Mouse (Mus musculus) spleen, postnatal 36 days (tissue): ENCODE measurements around the gene Otulinl.
A peak's percentile ranks its signal among the peaks of the same experiment; 100 is the strongest.

Experiments used
- DNase-seq, 2 experiments: peaks; one replicate each; pipeline ENCODE4 v3.0.0; 2022; ENCODE audit warnings: low spot score in 2 of 2, mixed read lengths in 1 of 2

Otulinl gene

DNA sequence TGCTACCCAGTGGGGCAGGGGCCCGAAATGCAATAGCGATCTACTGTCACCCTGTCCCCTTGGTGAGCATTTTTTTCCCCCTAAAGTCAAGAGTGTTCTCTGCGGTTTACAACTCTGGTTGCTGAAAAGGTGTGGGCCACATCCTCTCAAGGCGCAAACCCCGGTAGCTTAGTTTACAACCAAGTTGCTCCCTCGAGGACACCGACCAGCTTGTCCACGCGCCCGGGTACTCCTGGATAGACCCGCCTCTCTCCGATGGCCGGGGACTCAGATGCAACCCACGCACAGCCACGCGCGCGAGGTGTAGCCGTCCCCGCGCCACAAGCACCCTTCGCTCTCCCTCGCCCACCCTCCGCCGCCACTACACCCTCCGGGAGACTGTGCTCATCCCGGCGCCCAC lies 382 bp downstream of the Otulinl start:
- DNase-seq, result peak; percentile 43 to 62

DNA sequence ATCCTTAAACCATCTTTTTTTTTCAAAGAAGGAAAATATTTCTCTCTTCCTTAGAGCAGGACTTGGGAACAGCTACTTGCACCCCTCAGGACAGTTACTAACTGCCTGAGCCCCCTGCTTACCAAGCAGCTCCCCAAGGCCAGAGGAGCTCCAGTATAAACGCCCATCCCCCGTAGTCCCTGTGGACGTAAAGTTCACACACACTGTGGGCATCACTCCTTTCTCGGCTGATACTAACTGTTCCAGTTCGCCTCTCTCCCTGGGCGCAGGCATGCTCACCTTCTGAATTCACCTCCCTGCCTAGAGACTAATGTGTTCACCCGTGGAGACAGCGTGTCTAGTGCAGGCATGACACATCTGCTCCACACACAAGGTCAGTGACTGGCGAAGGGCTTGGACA lies 2.9 kb downstream of the Otulinl start:
- no peak for DNase-seq

DNA sequence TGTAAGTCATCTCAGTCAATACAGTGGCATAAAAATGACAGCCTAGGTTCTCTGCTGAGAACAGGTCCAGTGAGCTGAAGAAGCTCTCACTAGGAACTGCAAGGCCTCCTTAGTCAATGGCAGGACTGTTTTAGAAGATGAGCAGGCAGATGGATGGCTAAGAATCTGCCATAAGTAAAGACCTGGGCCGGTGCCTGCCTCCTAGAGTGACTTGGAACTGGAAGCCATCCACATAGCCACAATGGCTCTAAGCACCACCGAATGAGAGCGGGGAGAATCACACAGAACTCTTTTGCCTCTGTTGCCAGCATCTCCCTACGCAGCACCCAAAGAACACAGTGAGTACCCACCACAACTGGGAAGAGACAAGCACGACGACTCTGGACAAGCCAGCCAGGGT lies 3.6 kb downstream of the Otulinl start:
- DNase-seq, result no peak

DNA sequence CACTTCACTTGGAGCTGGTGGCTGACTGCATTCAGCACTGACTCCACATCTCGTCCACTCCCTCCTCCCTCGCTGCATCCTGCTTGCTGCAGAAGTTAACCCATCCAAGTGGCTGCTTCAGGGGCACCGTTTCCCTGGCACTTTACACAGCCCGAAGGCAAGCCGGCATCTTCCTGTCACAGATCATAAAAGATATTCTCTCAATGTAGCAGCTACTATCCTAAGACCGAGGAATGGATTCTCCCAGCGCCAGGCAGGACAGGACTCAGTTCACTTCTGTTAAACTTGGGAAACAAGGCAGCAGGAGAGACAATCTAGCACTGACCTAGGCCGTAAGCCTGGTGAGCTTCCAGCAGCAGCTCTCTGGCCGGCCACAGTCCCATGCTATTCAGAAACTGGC lies 5.2 kb downstream of the Otulinl start:
- DNase-seq, result no peak

DNA sequence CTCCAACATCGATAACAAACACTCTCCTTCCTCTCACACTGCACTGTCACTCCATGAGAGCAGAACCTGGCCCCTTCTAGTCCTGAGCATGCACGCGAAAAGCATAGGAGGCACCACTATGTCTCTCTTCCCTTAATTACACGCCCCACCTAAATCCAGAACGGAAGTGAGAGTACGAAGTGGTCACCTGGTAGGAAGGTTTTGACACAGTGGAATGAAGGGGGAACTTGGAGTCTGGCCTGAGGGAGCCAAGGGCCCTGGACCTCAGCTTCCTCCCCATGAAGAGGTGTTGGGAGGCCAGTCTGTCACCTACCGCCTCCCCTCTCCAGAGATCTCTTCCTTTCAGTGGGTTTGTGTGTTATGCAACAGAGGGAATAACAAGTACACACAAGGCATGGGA lies 6.3 kb downstream of the Otulinl start:
- no peak for DNase-seq

DNA sequence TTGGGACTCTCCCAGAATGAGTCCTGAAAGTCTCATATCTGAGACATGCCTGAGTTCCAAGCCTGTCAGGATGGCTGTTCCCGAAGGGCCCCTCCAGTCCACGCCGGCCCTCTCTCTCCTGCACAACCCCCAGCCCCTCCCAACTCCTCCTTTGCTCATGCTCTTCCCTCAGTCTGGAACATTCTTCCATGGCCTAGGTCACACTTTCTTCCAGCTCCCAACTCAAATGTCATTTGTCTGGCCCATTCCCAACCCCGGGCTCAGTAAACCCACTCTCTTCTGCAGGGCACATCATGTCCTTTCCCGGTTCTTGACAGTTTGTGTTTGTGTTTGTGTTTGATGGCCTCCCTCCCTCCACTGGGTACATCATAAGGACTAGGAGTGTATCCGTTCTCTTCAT lies 7.3 kb downstream of the Otulinl start:
- no peak for DNase-seq

DNA sequence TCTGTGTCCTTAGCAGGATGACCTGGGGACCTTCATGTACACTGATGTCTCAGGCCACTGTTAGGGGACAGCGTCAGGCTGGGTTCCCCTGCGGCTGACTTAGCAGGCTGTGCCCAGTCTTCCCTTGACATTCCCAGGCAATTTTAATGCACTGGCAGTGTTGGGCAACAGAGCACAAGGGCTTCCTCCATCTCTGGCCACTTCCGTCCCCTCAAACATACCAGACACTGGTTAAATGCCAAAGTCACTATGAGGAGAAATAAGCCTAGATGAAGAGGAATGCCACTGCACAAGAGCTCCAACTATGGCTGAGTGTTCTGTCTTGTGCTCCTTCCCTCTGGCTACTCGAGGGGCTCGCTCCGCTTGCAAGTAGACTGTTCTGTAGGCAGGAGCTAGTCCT lies 8.2 kb downstream of the Otulinl start:
- DNase-seq, result no peak

DNA sequence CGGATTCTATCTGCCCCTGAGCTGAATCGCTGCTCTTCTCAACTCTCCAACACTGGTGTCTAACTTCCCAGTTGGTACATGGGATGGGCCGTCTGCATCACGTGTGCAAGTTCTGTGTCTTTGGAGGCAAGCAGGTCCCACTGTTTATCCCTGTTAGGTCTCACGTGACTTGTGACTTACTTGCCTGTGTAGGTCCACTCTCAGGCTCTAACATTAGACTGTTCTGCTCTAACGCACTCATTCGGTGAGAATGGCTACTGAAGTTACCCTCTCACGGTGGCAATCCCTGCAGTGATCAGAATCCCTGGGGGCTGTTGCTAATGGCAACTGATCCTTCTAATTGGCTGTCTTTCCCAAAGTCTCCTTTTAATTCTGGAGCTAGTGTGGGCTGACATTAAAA lies 9.1 kb downstream of the Otulinl start:
- DNase-seq, result no peak

DNA sequence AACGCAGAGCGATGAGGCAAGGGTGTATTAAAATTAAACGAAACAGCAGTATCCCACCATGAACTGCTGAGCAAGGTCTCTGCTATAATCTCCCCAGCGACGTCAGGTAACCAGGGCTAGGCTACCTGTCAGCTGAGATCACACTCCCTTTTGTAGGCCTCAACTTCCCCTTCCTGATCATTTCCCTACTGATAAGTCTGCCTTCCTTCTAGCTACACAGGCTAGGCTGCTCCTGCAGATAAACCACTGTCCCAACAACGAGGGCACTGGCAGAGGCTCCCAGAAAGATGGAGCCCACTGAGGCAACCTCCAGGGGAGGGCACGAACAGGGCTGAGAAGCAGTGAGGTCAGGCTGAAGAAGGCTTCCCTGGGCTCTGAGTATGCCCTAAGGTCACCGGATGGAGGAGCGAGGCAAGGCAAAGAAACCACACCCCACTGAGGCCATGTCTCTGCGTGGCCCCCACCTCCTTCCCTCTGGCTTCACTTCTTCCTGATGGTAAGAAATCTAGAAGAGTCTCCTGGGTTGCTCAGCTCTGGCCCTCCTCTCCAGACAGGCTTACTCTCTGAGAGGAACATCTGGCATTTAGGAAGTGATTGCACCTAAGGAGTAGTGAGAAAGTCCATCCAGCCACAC lies 9.7 kb downstream of the Otulinl start:
- no peak for DNase-seq

DNA sequence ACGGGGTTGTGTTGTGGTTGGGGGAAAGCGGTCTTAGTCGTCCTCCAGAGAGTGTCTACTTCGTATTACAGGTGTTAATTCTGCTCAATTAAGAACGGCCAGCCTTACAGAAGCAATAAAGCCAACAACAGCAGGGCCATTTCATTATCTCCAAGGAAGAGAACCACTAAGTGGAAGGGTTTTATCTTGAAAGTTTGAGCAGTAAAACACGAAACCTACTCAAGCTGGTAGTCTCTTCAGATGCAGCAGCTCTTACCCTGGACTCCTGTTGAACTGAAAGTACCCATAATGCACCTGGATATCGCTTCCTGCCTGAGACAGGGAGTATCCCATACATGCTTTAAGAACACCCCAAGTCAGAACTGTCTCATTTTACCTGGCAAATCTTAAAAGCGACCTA lies 10.7 kb downstream of the Otulinl start:
- peak; percentile 61 to 66 for DNase-seq

DNA sequence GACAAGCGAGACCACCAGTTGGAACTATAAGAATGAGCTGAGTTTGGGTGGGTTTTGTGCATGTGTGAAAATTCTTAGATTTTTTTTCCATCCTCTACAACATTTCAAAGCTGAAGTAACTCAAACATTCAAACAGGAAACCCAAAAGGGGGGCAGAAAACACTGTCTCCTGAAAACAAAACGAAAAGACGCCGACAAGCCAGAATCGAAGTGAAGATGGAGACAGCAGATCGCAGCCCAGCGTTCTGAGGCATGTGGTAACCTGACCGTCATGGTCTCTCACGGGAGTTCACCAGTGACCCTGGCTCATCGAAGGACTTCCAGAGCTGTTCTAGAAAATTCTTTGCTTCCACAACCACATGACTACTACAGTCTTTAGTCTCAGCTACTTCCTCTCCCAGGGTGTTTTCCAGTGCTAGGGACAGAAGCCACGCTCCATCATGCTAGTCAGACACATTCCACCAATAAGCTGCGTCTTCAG lies 11.4 kb downstream of the Otulinl start:
- DNase-seq, result no peak

DNA sequence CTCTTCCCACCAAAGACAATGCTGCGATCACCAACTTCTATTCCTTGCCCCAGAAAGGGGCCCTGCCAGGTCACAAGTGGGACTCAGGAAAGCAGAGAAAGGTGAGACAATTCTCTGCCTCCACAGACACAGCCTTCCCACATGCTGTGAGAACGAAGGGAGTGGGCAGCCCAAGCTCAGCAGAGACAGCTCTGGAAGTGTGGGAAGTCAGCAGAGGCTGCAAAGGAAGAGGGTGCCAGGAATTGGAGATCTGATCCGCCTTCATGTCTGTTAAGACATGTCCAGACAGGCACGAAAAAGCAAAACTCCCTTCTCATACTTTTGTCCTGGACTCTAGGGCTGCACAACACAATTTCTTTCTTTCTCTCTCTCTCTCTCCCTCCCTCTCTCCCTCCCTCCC lies 12.1 kb downstream of the Otulinl start:
- no peak for DNase-seq

DNA sequence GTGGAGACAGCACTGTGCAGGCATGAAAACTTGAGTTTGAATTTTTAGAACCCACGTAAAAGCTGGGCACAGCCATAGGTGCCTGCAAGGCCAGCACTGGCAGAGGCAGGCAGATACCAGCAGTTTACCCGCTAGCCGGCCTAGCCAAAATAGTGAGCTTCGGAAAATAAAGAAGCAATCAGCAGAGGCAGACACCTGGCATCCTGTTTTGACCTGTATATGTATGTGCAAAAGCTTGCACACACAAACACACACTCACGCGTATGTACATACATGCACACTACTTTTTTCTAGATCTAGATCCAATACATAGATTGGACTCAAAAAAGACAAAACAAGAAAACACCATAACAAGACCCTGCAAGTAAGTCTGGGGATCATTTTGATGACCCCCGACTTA lies 12.8 kb downstream of the Otulinl start:
- no peak for DNase-seq

DNA sequence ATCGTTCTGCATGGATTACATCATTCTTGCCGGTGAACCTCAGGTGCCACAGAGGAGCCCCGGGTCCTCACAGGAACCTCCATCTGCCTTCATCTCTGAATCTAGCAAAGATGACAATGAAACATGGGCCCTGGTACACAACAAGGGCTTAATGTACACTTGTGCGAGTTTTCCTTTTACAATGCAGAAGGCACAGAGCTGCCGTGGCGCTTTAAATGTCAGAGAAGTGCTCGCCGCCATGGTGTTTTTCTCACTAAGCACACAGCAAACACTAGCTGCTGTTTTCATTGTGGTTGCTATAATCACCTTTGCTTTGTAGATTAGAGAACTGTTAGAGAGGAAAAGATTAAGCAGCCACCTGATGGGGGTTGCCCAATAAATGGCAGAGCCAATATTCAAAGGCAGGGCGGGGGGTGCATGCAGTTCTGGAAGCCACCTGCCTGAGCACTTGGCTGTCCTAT lies 13.3 kb downstream of the Otulinl start:
- no peak for DNase-seq

DNA sequence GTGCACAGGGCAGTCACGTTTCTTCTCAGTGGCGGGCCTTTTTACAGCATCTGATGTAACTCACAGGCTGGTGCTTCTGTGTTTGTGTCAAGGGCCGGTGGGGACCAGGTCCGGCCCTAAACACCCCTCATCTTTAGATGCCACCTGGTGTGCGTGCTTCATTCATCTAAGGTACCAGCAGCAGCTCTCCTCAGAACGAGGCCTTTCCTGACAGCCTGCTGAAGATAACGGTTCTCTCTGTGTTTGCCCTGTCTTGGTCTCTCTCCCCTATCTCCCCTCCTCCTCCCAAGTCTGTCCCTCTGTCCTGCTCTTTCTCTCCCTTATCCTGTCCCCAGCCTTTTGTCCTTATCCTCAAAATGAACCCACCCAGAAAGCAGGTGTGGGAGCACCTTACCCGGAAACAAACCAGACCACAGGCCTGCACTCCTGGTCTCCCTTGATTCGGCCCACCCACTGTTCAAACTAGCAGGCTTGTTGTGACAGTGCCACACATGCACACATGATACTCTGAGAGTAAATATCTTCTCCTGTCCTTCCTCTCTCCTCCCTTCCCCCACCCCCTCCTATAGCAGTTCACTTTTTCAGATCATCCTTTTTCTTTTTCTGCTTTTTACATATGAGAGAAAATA lies 14.4 kb downstream of the Otulinl start:
- DNase-seq, result no peak

DNA sequence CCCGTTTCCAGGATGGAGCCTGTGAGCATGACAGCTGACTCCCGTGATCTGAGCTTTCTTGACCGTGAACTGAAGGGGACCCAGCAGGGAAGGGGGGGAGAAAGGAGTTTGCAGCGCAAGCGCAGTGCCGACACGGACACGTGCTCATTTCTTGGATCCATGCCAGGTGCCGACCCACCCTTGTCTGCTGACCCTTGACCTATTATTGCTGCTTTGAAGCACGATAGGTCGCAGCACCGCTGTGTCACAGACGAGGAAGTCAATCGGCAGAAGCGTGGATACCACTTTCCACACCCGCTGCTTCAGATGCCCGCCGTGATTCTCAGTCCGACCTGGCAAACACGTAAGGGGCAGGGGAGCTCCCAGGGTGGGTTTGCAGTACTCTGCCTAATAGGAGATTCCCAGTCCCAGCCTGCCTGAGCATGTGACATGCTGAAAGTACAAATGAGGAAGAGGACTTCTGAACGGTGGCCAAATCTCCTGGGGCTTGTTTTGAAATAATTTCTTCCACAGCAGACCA lies 15.9 kb downstream of the Otulinl start:
- DNase-seq, result no peak

DNA sequence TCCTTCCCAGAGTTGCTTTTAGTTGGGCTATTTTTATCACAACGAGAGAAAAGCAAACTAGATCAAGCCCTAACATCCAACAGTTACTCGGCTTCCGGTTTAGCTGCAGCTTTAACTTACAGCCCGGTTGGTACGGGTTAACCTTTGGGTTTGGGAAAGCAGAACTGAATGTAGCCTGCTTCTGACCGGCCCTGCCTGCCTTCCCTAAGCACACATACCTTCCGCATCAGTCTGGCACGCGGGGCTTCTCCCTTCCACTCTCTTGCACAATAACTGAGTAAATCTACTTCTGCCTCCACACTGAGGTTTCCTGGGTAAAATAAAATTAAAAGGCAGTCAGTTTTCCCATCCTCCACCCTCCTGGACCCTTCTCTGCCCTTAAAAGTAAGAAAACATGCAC lies 17.3 kb downstream of the Otulinl start:
- DNase-seq, result peak; percentile 51 to 57

DNA sequence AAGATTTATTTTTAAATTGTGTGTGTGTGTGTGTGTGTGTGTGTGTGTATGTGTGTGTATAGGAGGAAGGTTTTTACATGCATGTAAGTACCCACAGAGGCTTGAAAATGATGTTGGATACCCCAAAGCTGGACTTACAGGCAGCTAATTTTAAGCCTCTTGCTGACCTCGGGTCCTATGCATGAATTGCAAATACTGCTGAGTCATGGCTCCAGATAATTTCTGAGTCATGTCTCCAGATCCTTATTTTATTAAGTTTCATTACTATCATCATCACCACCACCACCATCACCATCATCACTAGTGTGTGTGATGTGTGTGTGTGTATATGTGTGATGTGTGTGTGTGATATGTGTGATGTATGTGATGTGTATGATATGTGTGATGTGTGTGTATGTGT lies 18.7 kb downstream of the Otulinl start:
- DNase-seq, result no peak

DNA sequence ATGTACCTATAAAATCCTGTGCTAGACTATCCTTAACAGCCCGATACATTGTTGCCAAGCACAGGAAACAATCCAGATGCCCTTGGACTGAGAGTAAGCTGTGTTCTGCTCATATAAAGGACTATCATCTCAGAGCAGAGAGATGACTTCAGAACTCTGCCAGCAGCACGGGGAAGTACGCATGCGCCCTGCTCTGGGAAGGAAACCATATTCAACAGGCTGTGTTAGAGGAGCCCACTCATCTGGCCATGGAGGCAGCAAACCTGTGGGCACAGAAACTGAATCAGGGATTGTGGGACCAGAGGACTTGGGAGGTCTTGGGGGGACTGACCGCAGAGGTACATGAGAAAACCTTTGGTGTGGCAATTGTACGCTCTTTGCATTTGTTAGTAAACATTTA lies 19.7 kb downstream of the Otulinl start:
- no peak for DNase-seq

DNA sequence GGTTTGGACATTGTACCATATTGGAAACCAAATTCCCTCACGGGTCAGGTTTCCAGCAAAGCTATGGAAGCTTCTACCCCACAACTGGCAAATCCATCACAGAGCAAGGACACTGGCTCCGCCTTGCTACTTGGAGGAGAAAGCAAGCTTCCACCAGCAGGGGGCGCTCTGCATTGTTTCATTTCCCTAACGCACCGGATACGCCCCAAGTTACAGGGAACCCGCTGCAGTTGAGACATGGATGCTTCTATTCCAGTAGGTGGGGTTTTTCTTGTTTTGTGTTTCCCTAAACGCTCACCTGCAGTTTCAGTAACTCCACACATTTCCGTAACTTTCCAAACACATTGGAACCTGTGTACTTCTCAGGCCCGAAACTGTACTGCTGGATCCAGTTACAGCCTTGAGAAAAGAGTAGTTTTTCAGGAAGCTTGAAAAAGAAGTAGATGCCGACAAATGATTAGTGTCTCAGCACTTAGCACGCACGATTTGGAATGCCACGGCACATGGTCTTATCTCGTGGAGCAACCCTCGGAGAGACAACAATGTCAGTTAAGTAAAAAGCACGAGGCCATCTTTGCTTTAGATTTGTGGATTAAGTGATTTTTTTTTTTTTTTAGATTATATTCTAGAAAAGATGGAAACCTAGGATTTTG lies 21.7 kb downstream of the Otulinl start:
- peak; percentile 65 to 73 for DNase-seq

DNA sequence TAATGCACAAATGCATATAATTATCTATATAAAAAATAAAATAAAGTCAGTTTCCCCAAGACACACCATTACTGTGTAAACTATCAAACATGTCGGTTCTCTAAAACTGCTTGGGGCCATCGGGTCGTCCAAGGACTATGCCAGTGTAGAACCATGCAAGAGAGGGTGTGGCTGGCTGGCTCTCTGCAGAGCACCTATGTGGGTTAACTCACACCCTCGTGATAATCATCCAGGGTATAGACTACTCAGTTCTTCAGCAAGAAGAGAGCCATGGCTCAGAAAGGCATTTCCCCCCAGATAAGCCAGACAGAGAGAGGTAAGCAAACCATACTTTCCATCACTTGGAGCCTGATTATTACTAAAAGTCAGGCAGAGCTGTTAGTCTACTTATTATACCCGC lies 22.2 kb downstream of the Otulinl start:
- no peak for DNase-seq

DNA sequence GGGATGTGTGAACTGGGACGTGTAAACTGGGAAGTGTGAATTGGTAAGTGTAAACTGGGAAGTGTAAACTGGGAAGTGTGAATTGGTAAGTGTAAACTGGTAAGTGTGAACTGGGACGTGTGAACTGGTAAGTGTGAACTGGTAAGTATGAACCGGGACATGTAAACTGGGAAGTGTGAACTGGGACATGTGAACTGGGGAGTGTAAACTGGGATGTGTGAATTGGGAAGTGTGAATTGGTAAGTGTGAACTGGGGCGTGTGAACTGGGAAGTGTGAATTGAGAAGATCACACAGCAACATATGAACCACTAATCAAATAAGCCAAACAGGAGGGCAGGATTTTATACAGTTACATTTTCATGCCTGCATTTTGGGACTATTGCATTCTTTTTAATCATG lies 23.0 kb downstream of the Otulinl start:
- no peak for DNase-seq

DNA sequence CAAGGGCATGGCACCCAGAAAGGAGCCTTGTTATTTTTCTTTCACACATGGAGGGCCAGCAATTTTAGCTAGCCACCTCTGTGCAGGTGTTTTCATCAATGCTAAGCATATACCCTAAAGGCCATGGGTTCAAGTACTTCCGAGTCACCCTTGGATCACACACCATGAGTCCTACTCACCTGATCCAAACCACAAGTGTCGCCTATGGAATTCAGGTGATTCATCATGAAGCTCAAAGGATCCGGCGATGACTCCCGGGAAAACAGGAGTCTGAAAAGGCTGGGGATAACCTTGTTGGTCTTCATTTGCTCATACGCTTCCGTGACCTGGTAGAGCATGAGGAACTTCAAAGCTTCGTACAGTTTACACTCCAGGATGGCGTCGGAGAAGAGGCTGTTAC lies 23.5 kb downstream of the Otulinl start:
- no peak for DNase-seq
